Mouse (Mus musculus) CH12.LX (cell line): ENCODE data around the gene Lzts2.

Source experiments
- CTCF ChIP-seq, 2 experiments: IDR thresholded peaks in 1 of 2; conservative IDR thresholded peaks in 1 of 2; 2 replicates each; pipeline ENCODE4 v1.5.1; 2011 to 2012; ENCODE audit warnings: low read depth in 2 of 2, low read length in 2 of 2, improper control_type of control experiment in 1 of 2, inconsistent platforms in 1 of 2, mild to moderate bottlenecking in 1 of 2, moderate library complexity in 1 of 2
- EP300 ChIP-seq: IDR thresholded peaks from 2 replicates; pipeline ENCODE4 v1.6.1; 2011; ENCODE audit warnings: low read length, improper control_type of control experiment
- MAFK ChIP-seq: IDR thresholded peaks from 2 replicates; pipeline ENCODE4 v1.6.1; 2011; ENCODE audit warnings: low read length, improper control_type of control experiment; ENCODE audit not compliant: insufficient replicate concordance
- POLR2A ChIP-seq: IDR thresholded peaks from 2 replicates; pipeline ENCODE4 v1.6.1; 2011; ENCODE audit warnings: low read depth, mild to moderate bottlenecking, improper control_type of control experiment, low read length
- RAD21 ChIP-seq: IDR thresholded peaks from 2 replicates; pipeline ENCODE4 v1.6.1; 2011; ENCODE audit warnings: low read depth, mild to moderate bottlenecking, low read length, improper control_type of control experiment, moderate library complexity
- RCOR1 ChIP-seq: conservative IDR thresholded peaks from 2 replicates; pipeline ENCODE4 v1.6.1; 2012; ENCODE audit warnings: low read depth, mild to moderate bottlenecking, inconsistent platforms, low read length, improper control_type of control experiment
- USF1 ChIP-seq: IDR thresholded peaks from 2 replicates; pipeline ENCODE4 v1.6.1; 2014; ENCODE audit warnings: low read depth, mild to moderate bottlenecking, inconsistent platforms, low read length, improper control_type of control experiment

DNA sequence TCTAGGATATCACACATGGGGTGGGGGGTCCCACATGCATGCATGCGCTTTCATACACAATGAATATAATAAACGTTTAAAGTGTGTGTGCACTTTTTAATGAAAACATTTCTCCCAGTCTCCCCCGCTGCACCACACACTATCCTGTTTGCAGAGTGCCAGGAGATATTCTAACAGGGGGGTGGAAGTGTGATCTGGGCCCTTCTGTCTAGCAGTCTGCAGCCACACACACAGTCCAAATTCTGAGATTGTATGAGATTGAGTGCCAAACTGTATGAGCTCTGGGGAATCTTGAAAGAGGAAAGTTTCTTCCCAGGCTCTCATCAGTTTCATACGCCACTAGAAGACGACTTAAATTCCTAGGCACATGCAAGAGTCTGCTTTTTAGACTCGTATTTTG is 26.4 kb upstream of the Lzts2 start:
- TF ChIP-seq POLR2A: no peak
- no peak for TF ChIP-seq MAFK
- TF ChIP-seq CTCF (conservative IDR thresholded peaks at IDR 0.05 in 1 of 2, IDR thresholded peaks at IDR 0.05 in 1 of 2; ENCODE audit: low read depth in 2 of 2, low read length in 2 of 2): no peak
- TF ChIP-seq RCOR1: no peak
- TF ChIP-seq RAD21: no peak
- TF ChIP-seq USF1: no peak
- TF ChIP-seq EP300: no peak
